Comparison of ENCODE assay signal across 8 mouse cellular contexts in genomic region chr1:182516758-182517676, GRCm38 (mm10). TPM values are rescaled to one million over a fixed set of nuclear protein-coding genes. Genes with fewer than 3 reads are reported as not detected.
DNase-seq lines count a peak whose midpoint lies in the region; ATAC-seq and TF ChIP-seq lines count a peak whose summit lies in the region.

Gene Capn2 (minus strand): TSS chr1:182517608.

- WGBS in forebrain, postnatal 0 days, result 2% methylated on average over 63 of the region's 84 CpGs
- under 1% methylated on average over 84 of the region's 84 CpGs for WGBS in neural tube, embryonic 13.5 days

- TF ChIP-seq CTCF in forebrain, postnatal 0 days (IDR thresholded peaks at IDR 0.05; ENCODE audit: low read depth), result peak; percentile 69

- peak within 1 kb of the TSS; percentile 88 for H3K27ac ChIP-seq in forebrain, postnatal 0 days (ENCODE audit: low read depth, low read length)
- H3K27ac ChIP-seq in neural tube, embryonic 13.5 days (replicated peaks), result peak within 1 kb of the TSS; percentile 89

- peak; percentile 57 to 61 for DNase-seq in CD8-positive naive resting alpha-beta T cell, adult 2 months (ENCODE audit: low read depth in 2 of 2, low spot score in 2 of 2)
- DNase-seq in cerebellum, adult 11-12 months, result peak; percentile 84
- peak; percentile 83 for DNase-seq in forebrain, postnatal 0 days
- peak; percentile 84 for DNase-seq in heart, postnatal 25 days (ENCODE audit: low spot score)
- peak; percentile 65 to 75 for DNase-seq in layer of hippocampus, adult 18-20 months (ENCODE audit: low spot score in 2 of 2)
- peak; percentile 88 to 92 for DNase-seq in lung, adult 18-20 months
- peak; percentile 6 for DNase-seq in telencephalon, adult 2 months (ENCODE audit: low read depth, low spot score)

- peak within 1 kb of the TSS; percentile 88 for H3K4me2 ChIP-seq in forebrain, postnatal 0 days (ENCODE audit: low read depth)
- peak within 1 kb of the TSS; percentile 86 for H3K4me2 ChIP-seq in neural tube, embryonic 13.5 days

- peak within 1 kb of the TSS; percentile 96 for H3K9ac ChIP-seq in forebrain, postnatal 0 days
- peak within 1 kb of the TSS; percentile 96 for H3K9ac ChIP-seq in neural tube, embryonic 13.5 days

- peak; percentile 97 for ATAC-seq in forebrain, postnatal 0 days
- ATAC-seq in neural tube, embryonic 13.5 days (ENCODE audit: low read depth), result peak; percentile 97

- intact Hi-C loops in heart, postnatal 25 days (cut with DNase I), result loop anchor here (1.0 kb wide), 1 partner anchor 28 kb away; no protein-coding TSS in a partner anchor

- H3K4me1 ChIP-seq in forebrain, postnatal 0 days (ENCODE audit: insufficient read depth), result 0 out of 2 replicates have a peak, but pooled peaks cover 11% of the 10 kb centered on the region
- peaks cover 42% of the 10 kb centered on the region for H3K4me1 ChIP-seq in neural tube, embryonic 13.5 days (replicated peaks)

- H3K9me3 ChIP-seq in forebrain, postnatal 0 days (ENCODE audit: low read length), result no peaks in the 10 kb centered on the region
- H3K9me3 ChIP-seq in neural tube, embryonic 13.5 days, result no peaks in the 10 kb centered on the region

- H3K4me3 ChIP-seq in forebrain, postnatal 0 days (ENCODE audit: low read depth, low read length), result peak within 1 kb of the TSS; percentile 69
- peak within 1 kb of the TSS; percentile 82 for H3K4me3 ChIP-seq in neural tube, embryonic 13.5 days

- no peaks in the 10 kb centered on the region for H3K27me3 ChIP-seq in forebrain, postnatal 0 days (ENCODE audit: insufficient read depth, low read length)
- H3K27me3 ChIP-seq in neural tube, embryonic 13.5 days, result peaks cover 9% of the 10 kb centered on the region; the same call in 1 of the 2 replicates

- H3K36me3 ChIP-seq in forebrain, postnatal 0 days (ENCODE audit: insufficient read depth), result peaks cover 4% of the 10 kb centered on the region
- peaks cover 4% of the 10 kb centered on the region for H3K36me3 ChIP-seq in neural tube, embryonic 13.5 days

RNA-seq across cellular contexts. Expression of gene Capn2, which starts in this region (rescaled TPM):
- 73.6 and 76.3 TPM in 2 replicates for total RNA-seq in forebrain, postnatal 0 days (2014; rRNA removed)
- polyA plus RNA-seq in forebrain, postnatal 0 days (2015; fragmentation: Nextera tagmentation; extraction: Ambion mirVana), result 52.2 and 67.5 TPM in 2 replicates
- 10 to 100 TPM; 63.3 to 73.1 TPM for total RNA-seq in heart, postnatal 25 days (2021)
- 10 to 100 TPM; 63.2 to 68.1 TPM for total RNA-seq in layer of hippocampus, adult 18-20 months (2021)
- 95.5 and 99.2 TPM in 2 replicates for polyA plus RNA-seq in neural tube, embryonic 13.5 days (2015; fragmentation: Nextera tagmentation; extraction: Ambion mirVana)

Comparison
In these comparisons a context has a peak if more than half of its experiments do, and no peak if none do; other contexts are left out.
1. Peak in every context shown above with its lines: DNase-seq, ATAC-seq, H3K4me3 ChIP-seq and H3K27ac ChIP-seq.
2. DNase-seq: peak in every context shown above with its lines; median percentile 90 in lung, adult 18-20 months; 84 in cerebellum, adult 11-12 months; 84 in heart, postnatal 25 days; 83 in forebrain, postnatal 0 days; 70 in layer of hippocampus, adult 18-20 months; 59 in CD8-positive naive resting alpha-beta T cell, adult 2 months; 6 in telencephalon, adult 2 months.